Mouse (Mus musculus) liver, adult 2 months (tissue): ENCODE results near the gene Sart3. TPM values are rescaled to one million over a fixed set of nuclear protein-coding genes. Genes with fewer than 3 reads are reported as not detected.

Experiments
- DNase-seq: peaks from one replicate; pipeline ENCODE4 v3.0.0-alpha.2; 2011; ENCODE audit warnings: low read depth, low spot score; ENCODE audit errors: extremely low read depth
- H3K27ac ChIP-seq: fragments of 200-500 bp; replicated peaks from 2 replicates; pipeline ENCODE4 v1.5.1; 2012; ENCODE audit warnings: low read depth, mild to moderate bottlenecking, control low read depth, inconsistent platforms, low read length; ENCODE audit not compliant: insufficient read depth
- H3K27me3 ChIP-seq: fragments of 200-500 bp; 2 replicates; pipeline ENCODE4 v1.6.1; 2012; ENCODE audit warnings: mild to moderate bottlenecking, moderate library complexity, low read length, inconsistent platforms; ENCODE audit not compliant: control insufficient read depth, insufficient read depth
- H3K36me3 ChIP-seq: fragments of 200-500 bp; 2 replicates; pipeline ENCODE4 v1.6.1; 2012; ENCODE audit warnings: low read length, inconsistent platforms; ENCODE audit not compliant: control insufficient read depth, insufficient read depth
- H3K4me1 ChIP-seq: fragments of 200-500 bp; 2 replicates; pipeline ENCODE4 v1.6.1; 2011; ENCODE audit warnings: low read length; ENCODE audit not compliant: control insufficient read depth, insufficient read depth
- H3K4me3 ChIP-seq: fragments of 200-500 bp; 2 replicates; pipeline ENCODE4 v1.5.1; 2011; ENCODE audit warnings: low read depth, mild to moderate bottlenecking, control low read depth, low read length, moderate library complexity; ENCODE audit not compliant: insufficient read depth
- H3K79me2 ChIP-seq: fragments of 200-500 bp; 2 replicates; pipeline ENCODE4 v1.6.1; 2012; ENCODE audit warnings: inconsistent platforms, mild to moderate bottlenecking, low read length, moderate library complexity; ENCODE audit not compliant: control insufficient read depth, insufficient read depth
- H3K9ac ChIP-seq: fragments of 200-500 bp; 2 replicates; pipeline ENCODE4 v1.6.1; 2012; ENCODE audit warnings: low read depth, mild to moderate bottlenecking, control low read depth, inconsistent platforms, low read length
- CTCF ChIP-seq: fragments of 200-500 bp; IDR thresholded peaks from 2 replicates; pipeline ENCODE4 v1.5.1; 2011; ENCODE audit warnings: low read depth, low read length, control low read depth
- POLR2A ChIP-seq: fragments of 200-500 bp; IDR thresholded peaks from 2 replicates; pipeline ENCODE4 v1.6.1; 2011; ENCODE audit warnings: low read length, control low read depth; ENCODE audit not compliant: insufficient read depth; ENCODE audit errors: extremely low read depth
- WGBS: fragments of 180-500 bp; shearing (Covaris S2); methylation state at CpG from one replicate; pipeline ENCODE4 v1.1.7; 2018; 5-methylcytosine and 5-hydroxymethylcytosine counted together
- polyA plus RNA-seq: library from polyadenylated mRNA; depleted of rRNA; stranded (reverse); fragments of >200 nt; gene quantifications from 2 replicates; pipeline ENCODE4 v1.2.3, GENCODE M21; 2012
- total RNA-seq: library from RNA; depleted of rRNA; stranded (reverse); fragments of >200 nt; gene quantifications from 2 replicates; pipeline ENCODE4 v1.2.3, GENCODE M21; 2014

Gene Sart3
- total and polyA plus RNA-seq, 2 experiments = 6.0 to 9.0 TPM

GRCm38 (mm10) chr5:113724446-113724845 lies 47.9 kb downstream of the Sart3 start, which contains the start of gene 1700069L16Rik:
Gene 1700069L16Rik, minus strand, starts transcription at chr5:113724772.
- Histone ChIP-seq H3K27ac (no peak within 1 kb of the TSS), H3K27me3 (no peaks in the 10 kb centered on the region), H3K36me3 (no peaks in the 10 kb centered on the region), H3K4me3 (no peak within 1 kb of the TSS), H3K4me1 (no peaks in the 10 kb centered on the region), H3K9ac (no peak within 1 kb of the TSS), H3K79me2 (no peaks in the 10 kb centered on the region)
- WGBS = 1% methylated on average over 15 of the region's 15 CpGs
- peak; percentile 90 for TF ChIP-seq CTCF
- no peak for TF ChIP-seq POLR2A
- DNase-seq = peak; percentile 24

GRCm38 (mm10) chr5:113723567-113724237 lies 48.6 kb downstream of the Sart3 start:
- no peak for DNase-seq
- Histone ChIP-seq H3K27me3 (no peaks in the 10 kb centered on the region), H3K79me2 (no peaks in the 10 kb centered on the region), H3K9ac (no peak overlapping the region), H3K27ac (no peak overlapping the region), H3K4me1 (no peaks in the 10 kb centered on the region), H3K36me3 (no peaks in the 10 kb centered on the region), H3K4me3 (no peak overlapping the region)
- WGBS = 34% methylated on average over 8 of the region's 8 CpGs
- TF ChIP-seq POLR2A (no peak), CTCF (no peak)

GRCm38 (mm10) chr5:113722224-113723013 lies 49.9 kb downstream of the Sart3 start:
- Histone ChIP-seq H3K36me3 (no peaks in the 10 kb centered on the region), H3K27me3 (no peaks in the 10 kb centered on the region), H3K4me1 (no peaks in the 10 kb centered on the region), H3K79me2 (no peaks in the 10 kb centered on the region), H3K4me3 (no peak overlapping the region), H3K9ac (no peak overlapping the region), H3K27ac (no peak overlapping the region)
- no peak for DNase-seq
- 78% methylated on average over 10 of the region's 10 CpGs for WGBS
- TF ChIP-seq POLR2A (no peak), CTCF (peak; percentile 22; the same call in 1 of the 2 replicates)

GRCm38 (mm10) chr5:113719221-113719661 lies 53.1 kb downstream of the Sart3 start:
- no peaks in the 10 kb centered on the region for H3K4me1 ChIP-seq
- no peaks in the 10 kb centered on the region for H3K27me3 ChIP-seq
- no peak for TF ChIP-seq POLR2A
- no peak for TF ChIP-seq CTCF
- DNase-seq = no peak
- H3K79me2 ChIP-seq = no peaks in the 10 kb centered on the region
- H3K36me3 ChIP-seq = no peaks in the 10 kb centered on the region
- H3K27ac ChIP-seq = no peak overlapping the region
- no peak overlapping the region for H3K4me3 ChIP-seq
- no peak overlapping the region for H3K9ac ChIP-seq
- WGBS = 80% methylated on average over 8 of the region's 8 CpGs

- TF ChIP-seq POLR2A = no peak
- no peak for TF ChIP-seq CTCF
- no peaks in the 10 kb centered on the region for H3K79me2 ChIP-seq
- 12% methylated on average over 12 of the region's 12 CpGs for WGBS
- H3K27me3 ChIP-seq = no peaks in the 10 kb centered on the region
- no peaks in the 10 kb centered on the region for H3K4me1 ChIP-seq
- DNase-seq = no peak
- no peak overlapping the region for H3K9ac ChIP-seq
- no peaks in the 10 kb centered on the region for H3K36me3 ChIP-seq
- H3K4me3 ChIP-seq = no peak overlapping the region
- H3K27ac ChIP-seq = no peak overlapping the region
Measured at GRCm38 (mm10) chr5:113716581-113717388, 55.5 kb downstream of the Sart3 start.
